Mouse (Mus musculus): ENCODE results near the gene Fam104a. TPM values are rescaled to one million over a fixed set of nuclear protein-coding genes. Genes with fewer than 3 reads are reported as not detected.
A peak's percentile ranks its signal among the peaks of the same experiment; 100 is the strongest.

The Fam104a gene
- polyA plus RNA-seq, 1 experiment from 2014 or later, result 42.9 TPM

- H3K9ac ChIP-seq (replicated peaks; ENCODE audit: low read length), result no peak overlapping the region
- 94% methylated on average over 12 of the region's 12 CpGs for WGBS
- no peak overlapping the region for H3K4me3 ChIP-seq (replicated peaks; ENCODE audit: low read depth, low read length)
- H3K27me3 ChIP-seq (ENCODE audit: control insufficient read depth, insufficient read depth, low read length), result no peaks in the 10 kb centered on the region
- no peak overlapping the region for H3K27ac ChIP-seq (replicated peaks; ENCODE audit: low read depth, low read length)
- DNase-seq (no peak), ATAC-seq (ENCODE audit: low FRiP score, low TSS enrichment) (no peak)
- peaks cover 12% of the 10 kb centered on the region; the same call in 1 of the 2 replicates for H3K4me1 ChIP-seq (ENCODE audit: control insufficient read depth, insufficient read depth, low read length)
- no peaks in the 10 kb centered on the region for H3K9me3 ChIP-seq (ENCODE audit: control insufficient read depth, low read length)
- no peak overlapping the region for H3K4me2 ChIP-seq (ENCODE audit: low read length)
- peaks cover 71% of the 10 kb centered on the region for H3K36me3 ChIP-seq (ENCODE audit: control insufficient read depth, insufficient read depth, low read length)
These were observed 6.6 kb upstream of the Fam104a start for GRCm38 (mm10) chr11:113690506-113690905.

- no peaks in the 10 kb centered on the region for H3K27me3 ChIP-seq (ENCODE audit: control insufficient read depth, insufficient read depth, low read length)
- ATAC-seq (ENCODE audit: low FRiP score, low TSS enrichment) (no peak), DNase-seq (peak; percentile 35)
- H3K9ac ChIP-seq (replicated peaks; ENCODE audit: low read length), result peak overlapping the region; percentile 20; the same call in 1 of the 2 replicates
- 33% methylated on average over 2 of the region's 2 CpGs for WGBS
- no peak overlapping the region for H3K4me3 ChIP-seq (replicated peaks; ENCODE audit: low read depth, low read length)
- H3K36me3 ChIP-seq (ENCODE audit: control insufficient read depth, insufficient read depth, low read length), result peaks cover 39% of the 10 kb centered on the region
- H3K4me1 ChIP-seq (ENCODE audit: control insufficient read depth, insufficient read depth, low read length), result peaks cover 32% of the 10 kb centered on the region
- H3K9me3 ChIP-seq (ENCODE audit: control insufficient read depth, low read length), result no peaks in the 10 kb centered on the region
- H3K27ac ChIP-seq (replicated peaks; ENCODE audit: low read depth, low read length), result 0 out of 2 replicates have a peak overlapping the region, but pooled peaks have one; percentile 5
- H3K4me2 ChIP-seq (ENCODE audit: low read length), result no peak overlapping the region
These were observed 3.1 kb upstream of the Fam104a start for GRCm38 (mm10) chr11:113687031-113687430.

DNA sequence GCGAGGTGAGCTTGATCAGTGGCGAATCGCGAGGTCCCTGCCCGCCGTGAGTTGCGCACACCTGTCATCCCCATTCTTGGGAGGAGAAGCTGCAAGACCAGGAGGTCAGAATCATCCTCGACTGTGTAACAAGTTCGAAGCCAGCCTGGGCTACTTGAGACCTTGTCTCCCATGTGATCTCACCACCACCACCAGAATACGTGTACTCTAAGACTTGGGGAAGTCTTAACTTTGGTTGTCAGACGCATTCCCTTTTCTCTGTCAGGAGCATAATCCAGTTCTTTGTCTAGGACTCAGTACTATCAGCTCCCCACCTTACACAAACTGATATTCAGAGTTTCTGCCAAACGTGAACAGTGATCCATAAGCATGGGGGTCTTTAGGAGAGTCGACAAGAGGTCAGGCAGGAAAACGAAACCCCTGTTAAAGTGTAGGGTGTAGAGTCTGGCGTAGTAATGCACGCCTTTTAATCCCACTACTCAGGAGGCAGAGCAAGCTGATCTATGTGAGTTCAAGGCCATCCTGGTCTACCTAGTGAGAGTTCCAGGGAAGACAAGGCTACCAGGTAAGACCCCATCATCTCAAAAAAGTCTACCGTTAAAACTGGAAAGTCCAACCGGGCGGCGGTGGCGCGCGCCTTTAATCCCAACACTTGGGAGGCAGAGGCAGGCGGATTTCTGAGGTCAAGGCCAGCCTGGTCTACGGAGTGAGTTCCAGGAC lies 912 bp upstream of the Fam104a start:
- H3K27me3 ChIP-seq (ENCODE audit: control insufficient read depth, insufficient read depth, low read length), result no peaks in the 10 kb centered on the region
- no peak for DNase-seq
- H3K9me3 ChIP-seq (ENCODE audit: control insufficient read depth, low read length), result no peaks in the 10 kb centered on the region
- peaks cover 39% of the 10 kb centered on the region for H3K4me1 ChIP-seq (ENCODE audit: control insufficient read depth, insufficient read depth, low read length)
- H3K36me3 ChIP-seq (ENCODE audit: control insufficient read depth, insufficient read depth, low read length), result peaks cover 24% of the 10 kb centered on the region
- peak overlapping the region; percentile 92 for H3K4me2 ChIP-seq (ENCODE audit: low read length)
- 45% methylated on average over 25 of the region's 25 CpGs for WGBS
- H3K4me3 ChIP-seq (replicated peaks; ENCODE audit: low read depth, low read length), result peak overlapping the region; percentile 91
- H3K27ac ChIP-seq (replicated peaks; ENCODE audit: low read depth, low read length), result peak overlapping the region; percentile 91; the same call in 1 of the 2 replicates
- ATAC-seq (ENCODE audit: low FRiP score, low TSS enrichment), result no peak; the same call in 1 of the 2 replicates
- H3K9ac ChIP-seq (replicated peaks; ENCODE audit: low read length), result peak overlapping the region; percentile 64

DNA sequence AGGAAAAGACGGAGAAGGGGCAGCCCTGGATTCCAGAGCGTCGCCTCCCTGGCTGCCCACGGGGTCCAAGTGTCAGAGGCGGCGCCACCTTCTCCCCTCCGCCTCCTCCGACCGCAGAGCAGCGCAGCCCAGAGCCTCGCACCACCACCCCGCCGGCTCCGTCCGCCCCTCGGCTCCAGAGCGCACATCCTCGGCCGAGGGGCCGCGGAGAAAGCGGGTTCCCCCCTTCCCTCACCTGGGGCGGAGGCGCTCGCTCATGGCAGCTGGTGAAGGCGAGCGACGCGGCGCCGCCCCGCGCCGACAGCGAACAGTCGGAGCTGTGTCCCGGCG lies 363 bp downstream of the Fam104a start:
- H3K9ac ChIP-seq (replicated peaks; ENCODE audit: low read length), result peak overlapping the region; percentile 64
- no peaks in the 10 kb centered on the region for H3K27me3 ChIP-seq (ENCODE audit: control insufficient read depth, insufficient read depth, low read length)
- ATAC-seq (ENCODE audit: low FRiP score, low TSS enrichment) (peak; percentile 75), DNase-seq (no peak)
- peak overlapping the region; percentile 92 for H3K4me2 ChIP-seq (ENCODE audit: low read length)
- no peaks in the 10 kb centered on the region for H3K9me3 ChIP-seq (ENCODE audit: control insufficient read depth, low read length)
- peaks cover 39% of the 10 kb centered on the region for H3K4me1 ChIP-seq (ENCODE audit: control insufficient read depth, insufficient read depth, low read length)
- peaks cover 11% of the 10 kb centered on the region for H3K36me3 ChIP-seq (ENCODE audit: control insufficient read depth, insufficient read depth, low read length)
- under 1% methylated on average over 37 of the region's 38 CpGs for WGBS
- peak overlapping the region; percentile 91 for H3K27ac ChIP-seq (replicated peaks; ENCODE audit: low read depth, low read length)
- H3K4me3 ChIP-seq (replicated peaks; ENCODE audit: low read depth, low read length), result peak overlapping the region; percentile 91

GRCm38 (mm10) chr11:113682897-113683626 lies 893 bp downstream of the Fam104a start:
- ATAC-seq (ENCODE audit: low FRiP score, low TSS enrichment) (peak; percentile 12), DNase-seq (peak; percentile 58)
- Histone ChIP-seq H3K27ac (replicated peaks; ENCODE audit: low read depth, low read length) (peak overlapping the region; percentile 91), H3K4me3 (replicated peaks; ENCODE audit: low read depth, low read length) (peak overlapping the region; percentile 91), H3K9me3 (ENCODE audit: control insufficient read depth, low read length) (no peaks in the 10 kb centered on the region), H3K9ac (replicated peaks; ENCODE audit: low read length) (peak overlapping the region; percentile 64), H3K27me3 (ENCODE audit: control insufficient read depth, insufficient read depth, low read length) (no peaks in the 10 kb centered on the region), H3K36me3 (ENCODE audit: control insufficient read depth, insufficient read depth, low read length) (peaks cover 6% of the 10 kb centered on the region), H3K4me2 (ENCODE audit: low read length) (peak overlapping the region; percentile 92), H3K4me1 (ENCODE audit: control insufficient read depth, insufficient read depth, low read length) (peaks cover 39% of the 10 kb centered on the region)
- WGBS, result 2% methylated on average over 38 of the region's 38 CpGs

- DNase-seq (no peak), ATAC-seq (ENCODE audit: low FRiP score, low TSS enrichment) (no peak)
- H3K9me3 ChIP-seq (ENCODE audit: control insufficient read depth, low read length), result no peaks in the 10 kb centered on the region
- H3K4me1 ChIP-seq (ENCODE audit: control insufficient read depth, insufficient read depth, low read length), result peaks cover 37% of the 10 kb centered on the region
- no peaks in the 10 kb centered on the region for H3K27me3 ChIP-seq (ENCODE audit: control insufficient read depth, insufficient read depth, low read length)
- 0 out of 2 replicates have a peak overlapping the region, but pooled peaks have one; percentile 91 for H3K4me3 ChIP-seq (replicated peaks; ENCODE audit: low read depth, low read length)
- H3K36me3 ChIP-seq (ENCODE audit: control insufficient read depth, insufficient read depth, low read length), result peaks cover 1% of the 10 kb centered on the region
- H3K4me2 ChIP-seq (ENCODE audit: low read length), result peak overlapping the region; percentile 92
- no peak overlapping the region for H3K9ac ChIP-seq (replicated peaks; ENCODE audit: low read length)
- H3K27ac ChIP-seq (replicated peaks; ENCODE audit: low read depth, low read length), result no peak overlapping the region
These were observed 2.0 kb downstream of the Fam104a start for GRCm38 (mm10) chr11:113681979-113682378.

GRCm38 (mm10) chr11:113680954-113681353 lies 3.0 kb downstream of the Fam104a start:
- H3K4me2 ChIP-seq (ENCODE audit: low read length), result no peak overlapping the region
- H3K9ac ChIP-seq (replicated peaks; ENCODE audit: low read length), result no peak overlapping the region
- no peaks in the 10 kb centered on the region for H3K27me3 ChIP-seq (ENCODE audit: control insufficient read depth, insufficient read depth, low read length)
- peaks cover 30% of the 10 kb centered on the region for H3K4me1 ChIP-seq (ENCODE audit: control insufficient read depth, insufficient read depth, low read length)
- 89% methylated on average over 2 of the region's 2 CpGs for WGBS
- H3K4me3 ChIP-seq (replicated peaks; ENCODE audit: low read depth, low read length), result no peak overlapping the region
- DNase-seq (no peak), ATAC-seq (ENCODE audit: low FRiP score, low TSS enrichment) (no peak)
- no peaks in the 10 kb centered on the region for H3K9me3 ChIP-seq (ENCODE audit: control insufficient read depth, low read length)
- H3K27ac ChIP-seq (replicated peaks; ENCODE audit: low read depth, low read length), result no peak overlapping the region
- H3K36me3 ChIP-seq (ENCODE audit: control insufficient read depth, insufficient read depth, low read length), result peaks cover 11% of the 10 kb centered on the region

GRCm38 (mm10) chr11:113678373-113678772 lies 5.6 kb downstream of the Fam104a start:
- peaks cover 18% of the 10 kb centered on the region for H3K4me1 ChIP-seq (ENCODE audit: control insufficient read depth, insufficient read depth, low read length)
- ATAC-seq (ENCODE audit: low FRiP score, low TSS enrichment) (no peak), DNase-seq (no peak)
- H3K36me3 ChIP-seq (ENCODE audit: control insufficient read depth, insufficient read depth, low read length), result peaks cover 34% of the 10 kb centered on the region
- no peak overlapping the region for H3K4me3 ChIP-seq (replicated peaks; ENCODE audit: low read depth, low read length)
- no peak overlapping the region for H3K27ac ChIP-seq (replicated peaks; ENCODE audit: low read depth, low read length)
- 90% methylated on average over 8 of the region's 8 CpGs for WGBS
- no peak overlapping the region for H3K4me2 ChIP-seq (ENCODE audit: low read length)
- H3K9ac ChIP-seq (replicated peaks; ENCODE audit: low read length), result no peak overlapping the region
- no peaks in the 10 kb centered on the region for H3K9me3 ChIP-seq (ENCODE audit: control insufficient read depth, low read length)
- no peaks in the 10 kb centered on the region for H3K27me3 ChIP-seq (ENCODE audit: control insufficient read depth, insufficient read depth, low read length)

Data from midbrain, embryonic 14.5 days (tissue).